Mouse (Mus musculus) neural tube, embryonic 11.5 days (tissue): Measurements from ENCODE around the gene Nop2. TPM values are rescaled to one million over a fixed set of nuclear protein-coding genes. Genes with fewer than 3 reads are reported as not detected.

Experiments
- ATAC-seq: fragments of 200-750 bp; cut with Nextera tagmentation; 2 replicates; pipeline ENCODE4 v1.8.0; 2017; ENCODE audit warnings: moderate number of reproducible peaks, mild to moderate bottlenecking, moderate TSS enrichment, moderate library complexity; ENCODE audit not compliant: insufficient read depth, low FRiP score, low TSS enrichment
- DNase-seq: peaks from one replicate; pipeline ENCODE4 v3.0.0-alpha.2; 2015; ENCODE audit warnings: low spot score
- H3K27ac ChIP-seq: fragments of 300-500 bp; sonication (generic); 2 replicates; pipeline ENCODE4 v1.5.1; 2014; ENCODE audit warnings: low read depth, mild to moderate bottlenecking, low read length
- H3K27me3 ChIP-seq: fragments of 300-500 bp; sonication (generic); 2 replicates; pipeline ENCODE4 v1.6.1; 2014; ENCODE audit warnings: mild to moderate bottlenecking, low read length, mixed read lengths; ENCODE audit not compliant: control insufficient read depth, insufficient read depth
- H3K36me3 ChIP-seq: fragments of 300-500 bp; sonication (generic); 2 replicates; pipeline ENCODE4 v1.6.1; 2014; ENCODE audit warnings: mild to moderate bottlenecking, low read length, moderate library complexity, mixed read lengths; ENCODE audit not compliant: control insufficient read depth, insufficient read depth
- H3K4me1 ChIP-seq: fragments of 300-500 bp; sonication (generic); 2 replicates; pipeline ENCODE4 v1.6.1; 2014; ENCODE audit warnings: low read length, mixed read lengths; ENCODE audit not compliant: control insufficient read depth, insufficient read depth
- H3K4me2 ChIP-seq: fragments of 300-500 bp; sonication (generic); 2 replicates; pipeline ENCODE4 v1.6.1; 2014; ENCODE audit warnings: low read depth, mild to moderate bottlenecking, moderate library complexity
- H3K4me3 ChIP-seq: fragments of 300-500 bp; sonication (generic); 2 replicates; pipeline ENCODE4 v1.5.1; 2014; ENCODE audit warnings: low read depth, low read length
- H3K9ac ChIP-seq: fragments of 300-500 bp; sonication (generic); 2 replicates; pipeline ENCODE4 v1.6.1; 2014; ENCODE audit warnings: mild to moderate bottlenecking, low read length
- H3K9me3 ChIP-seq: fragments of 300-500 bp; sonication (generic); 2 replicates; pipeline ENCODE4 v1.6.1; 2016; ENCODE audit warnings: low read length; ENCODE audit not compliant: control insufficient read depth
- WGBS: fragments of 180-500 bp; shearing (Covaris S2); extraction: QIAGEN DNeasy Blood & Tissue Kit; methylation state at CpG from one replicate; pipeline ENCODE4 v1.1.7; 2014; 5-methylcytosine and 5-hydroxymethylcytosine counted together
- microRNA-seq: library from miRNA; unstranded; fragments of <30 nt; microRNA quantifications from one replicate; pipeline ENCODE4, GENCODE M21; 2016
- polyA plus RNA-seq: library from polyadenylated mRNA; unstranded; fragments of >200 nt; fragmentation: Nextera tagmentation; extraction: Ambion mirVana; gene quantifications from 2 replicates; pipeline ENCODE4 v1.2.1, GENCODE M21; 2014

Nop2 gene
- polyA plus RNA-seq, 1 experiment from 2014 or later, result 63.4 TPM

DNA sequence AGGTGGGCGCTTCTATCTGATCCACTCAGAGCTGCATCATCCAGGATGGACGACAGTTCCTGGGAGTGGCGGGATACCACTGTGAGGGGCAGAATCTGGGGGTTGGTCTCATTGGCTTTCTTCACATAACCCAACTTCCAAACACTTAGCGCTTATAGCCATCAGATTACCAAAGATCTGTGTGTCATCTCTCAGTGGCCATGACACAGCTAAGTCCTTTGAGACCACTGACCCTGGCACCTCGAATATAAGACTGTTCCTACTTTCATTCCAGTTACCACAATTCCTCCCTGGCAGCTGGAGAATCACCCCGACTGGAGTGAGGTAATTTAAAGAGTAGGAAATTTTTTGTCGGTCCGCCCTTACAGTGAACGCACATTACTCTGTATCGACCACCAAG lies 54.5 kb downstream of the Nop2 start:
- ATAC-seq (no peak), DNase-seq (no peak)
- H3K4me1 ChIP-seq, result no peaks in the 10 kb centered on the region; the same call in 1 of the 2 replicates
- 95% methylated on average over 10 of the region's 10 CpGs for WGBS
- no peak overlapping the region for H3K9ac ChIP-seq
- H3K4me3 ChIP-seq, result no peak overlapping the region
- H3K36me3 ChIP-seq, result peaks cover 33% of the 10 kb centered on the region
- H3K9me3 ChIP-seq, result no peaks in the 10 kb centered on the region
- H3K27ac ChIP-seq, result no peak overlapping the region
- no peak overlapping the region for H3K4me2 ChIP-seq
- H3K27me3 ChIP-seq, result no peaks in the 10 kb centered on the region

DNA sequence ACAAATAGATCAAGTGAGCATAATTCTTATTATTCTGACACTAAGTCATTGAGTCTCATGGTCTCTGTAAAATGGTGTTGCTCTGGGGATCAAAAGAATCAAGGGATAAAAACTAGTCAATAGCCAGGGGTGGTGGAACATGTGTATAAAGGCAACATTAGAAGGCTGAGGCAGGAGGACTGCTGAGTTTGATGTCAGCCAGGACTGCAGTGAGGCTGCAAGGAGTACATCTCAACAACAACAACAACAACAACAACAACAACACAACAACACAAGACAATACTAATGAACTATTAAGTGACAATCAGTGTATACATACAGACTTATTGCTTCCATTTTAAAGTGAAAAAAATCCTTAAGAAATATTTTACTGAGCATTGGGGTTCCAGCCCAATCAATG lies 59.1 kb downstream of the Nop2 start:
- ATAC-seq, result no peak
- peaks cover 12% of the 10 kb centered on the region; the same call in 1 of the 2 replicates for H3K36me3 ChIP-seq
- H3K27me3 ChIP-seq, result no peaks in the 10 kb centered on the region

DNA sequence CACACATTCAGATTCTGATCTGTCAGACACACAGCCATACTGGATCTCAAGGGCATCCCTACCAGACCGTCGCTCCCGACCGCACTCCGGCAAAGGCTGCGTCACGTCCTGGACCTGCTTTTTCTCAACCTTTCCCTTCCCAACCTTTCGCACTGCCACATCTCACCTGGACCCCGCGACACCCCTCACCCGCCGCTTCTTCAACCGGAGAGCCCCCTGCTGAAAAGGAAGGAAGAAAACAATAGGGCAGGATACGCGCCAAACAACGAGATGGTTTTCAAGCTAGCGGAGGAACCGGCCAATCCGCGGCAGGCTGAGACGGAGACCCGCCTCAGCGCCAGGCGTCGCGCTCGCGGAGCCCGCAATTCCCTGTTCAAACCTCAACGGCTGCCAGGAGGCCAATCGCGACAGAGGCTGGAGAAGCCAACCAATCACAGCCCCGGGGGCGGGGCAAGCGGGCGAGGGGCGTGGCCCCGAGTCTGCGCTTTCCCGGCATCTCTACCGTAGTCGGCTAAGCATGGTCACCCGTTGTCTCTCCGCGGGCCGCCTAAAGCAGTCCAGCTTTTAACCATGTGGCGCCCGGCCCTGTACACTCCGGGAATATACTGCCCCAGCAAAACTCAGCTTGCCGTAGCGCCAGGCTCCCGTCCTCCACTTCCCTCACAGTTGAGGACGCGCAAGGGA lies 59.8 kb downstream of the Nop2 start, which contains the start of the genes Ncapd2 and Mrpl51:
TSS of gene Ncapd2 (minus strand) at position 370 of the 684 bp plus-strand sequence.
TSS of gene Mrpl51 (plus strand) at position 470 of the 684 bp plus-strand sequence.
- Histone ChIP-seq H3K4me2 (peak within 1 kb of the TSS; percentile 85), H3K9me3 (no peaks in the 10 kb centered on the region), H3K4me3 (peak within 1 kb of the TSS; percentile 60), H3K27me3 (no peaks in the 10 kb centered on the region), H3K4me1 (peaks cover 2% of the 10 kb centered on the region; the same call in 1 of the 2 replicates), H3K36me3 (peaks cover 8% of the 10 kb centered on the region; the same call in 1 of the 2 replicates), H3K9ac (peak within 1 kb of the TSS; percentile 76), H3K27ac (peak within 1 kb of the TSS; percentile 94)
- ATAC-seq (peak; percentile 97), DNase-seq (peak; percentile 100)
- WGBS, result under 1% methylated on average over 54 of the region's 54 CpGs

More for the DNA sequence above, 59.1 kb downstream of the Nop2 start:
- Histone ChIP-seq H3K9me3 (no peaks in the 10 kb centered on the region), H3K9ac (peak overlapping the region; percentile 76), H3K4me1 (peaks cover 2% of the 10 kb centered on the region; the same call in 1 of the 2 replicates), H3K27ac (peak overlapping the region; percentile 94), H3K4me3 (peak overlapping the region; percentile 60), H3K4me2 (peak overlapping the region; percentile 85)
- DNase-seq, result no peak

- peak overlapping the region; percentile 60 for H3K4me3 ChIP-seq
Observed at GRCm38 (mm10) chr6:125192016-125192714, 60.5 kb downstream of the Nop2 start.

GRCm38 (mm10) chr6:125192841-125193240 lies 61.1 kb downstream of the Nop2 start:
- Histone ChIP-seq H3K4me3 (peak overlapping the region; percentile 60), H3K9ac (peak overlapping the region; percentile 76), H3K27me3 (no peaks in the 10 kb centered on the region), H3K4me1 (peaks cover 2% of the 10 kb centered on the region; the same call in 1 of the 2 replicates), H3K27ac (no peak overlapping the region), H3K9me3 (no peaks in the 10 kb centered on the region), H3K4me2 (peak overlapping the region; percentile 85), H3K36me3 (peaks cover 4% of the 10 kb centered on the region; the same call in 1 of the 2 replicates)
- 51% methylated on average over 5 of the region's 5 CpGs for WGBS
- DNase-seq, result no peak
- no peak for ATAC-seq

More at GRCm38 (mm10) chr6:125192016-125192714, 60.5 kb downstream of the Nop2 start:
- H3K4me1 ChIP-seq, result peaks cover 2% of the 10 kb centered on the region; the same call in 1 of the 2 replicates
- H3K27me3 ChIP-seq, result no peaks in the 10 kb centered on the region
- H3K9ac ChIP-seq, result peak overlapping the region; percentile 76
- under 1% methylated on average over 34 of the region's 34 CpGs for WGBS
- peaks cover 4% of the 10 kb centered on the region; the same call in 1 of the 2 replicates for H3K36me3 ChIP-seq
- DNase-seq, result peak; percentile 94
- peak overlapping the region; percentile 85 for H3K4me2 ChIP-seq
- no peaks in the 10 kb centered on the region for H3K9me3 ChIP-seq
- peak; percentile 94 for ATAC-seq
- H3K27ac ChIP-seq, result peak overlapping the region; percentile 94

- DNase-seq, result no peak
- Histone ChIP-seq H3K27me3 (no peaks in the 10 kb centered on the region), H3K27ac (no peak overlapping the region), H3K9ac (no peak overlapping the region), H3K4me1 (peaks cover 2% of the 10 kb centered on the region; the same call in 1 of the 2 replicates), H3K4me3 (no peak overlapping the region; the same call in 1 of the 2 replicates), H3K9me3 (no peaks in the 10 kb centered on the region), H3K4me2 (no peak overlapping the region; the same call in 1 of the 2 replicates), H3K36me3 (peaks cover 4% of the 10 kb centered on the region; the same call in 1 of the 2 replicates)
- 84% methylated on average over 7 of the region's 7 CpGs for WGBS
- ATAC-seq, result no peak
Observed at GRCm38 (mm10) chr6:125193390-125193789, 61.7 kb downstream of the Nop2 start.

Small RNA genes lying within 50 kb of the gene (microRNA-seq; reads per million reads assigned to microRNA genes)
- gene Mir7045, result not detected

Other genes with a start within 250 kb of the Nop2 start
- 0.07 TPM in 1 of 2 replicates, not detected in the other for gene Cd4, start 243.7 kb upstream of the Nop2 start, polyA plus RNA-seq
- gene Lag3, start 220.2 kb upstream of the Nop2 start, polyA plus RNA-seq, result 1.4 and 1.7 TPM in 2 replicates
- 345 and 381 TPM in 2 replicates for gene Ptms, start 211.8 kb upstream of the Nop2 start, polyA plus RNA-seq
- 468 and 513 TPM in 2 replicates for gene Mlf2, start 200.5 kb upstream of the Nop2 start, polyA plus RNA-seq
- gene Cops7a, start 166.4 kb upstream of the Nop2 start, polyA plus RNA-seq, result 110 and 118 TPM in 2 replicates
- 1.7 and 2.6 TPM in 2 replicates for gene Pianp, start 135.2 kb upstream of the Nop2 start, polyA plus RNA-seq
- gene Zfp384, start 122.8 kb upstream of the Nop2 start, polyA plus RNA-seq, result 9.7 and 10.2 TPM in 2 replicates
- gene Ing4, start 92.1 kb upstream of the Nop2 start, polyA plus RNA-seq, result 130 and 132 TPM in 2 replicates
- 10.9 and 11.7 TPM in 2 replicates for gene Acrbp, start 82.2 kb upstream of the Nop2 start, polyA plus RNA-seq
- 0.34 and 0.57 TPM in 2 replicates for gene Lpar5, start 64.0 kb upstream of the Nop2 start, polyA plus RNA-seq
- 117 and 123 TPM in 2 replicates for gene Chd4, start 35.9 kb upstream of the Nop2 start, polyA plus RNA-seq
- 13.8 and 16.5 TPM in 2 replicates for gene Iffo1, start 13.3 kb downstream of the Nop2 start, polyA plus RNA-seq
- gene Gapdh, start 34.6 kb downstream of the Nop2 start, polyA plus RNA-seq, result 2,338 and 2,354 TPM in 2 replicates
- 137 and 139 TPM in 2 replicates for gene Ncapd2, start 59.8 kb downstream of the Nop2 start, polyA plus RNA-seq
- gene Mrpl51, start 59.9 kb downstream of the Nop2 start, polyA plus RNA-seq, result 178 and 192 TPM in 2 replicates
- 2.2 and 2.5 TPM in 2 replicates for gene Vamp1, start 83.6 kb downstream of the Nop2 start, polyA plus RNA-seq
- 1.2 and 1.7 TPM in 2 replicates for gene Tapbpl, start 100.0 kb downstream of the Nop2 start, polyA plus RNA-seq
- 0.77 and 1.3 TPM in 2 replicates for gene Cd27, start 105.1 kb downstream of the Nop2 start, polyA plus RNA-seq
- 0.15 TPM in 1 of 2 replicates, not detected in the other for gene Tuba3a, start 154.1 kb downstream of the Nop2 start, polyA plus RNA-seq
- gene Ltbr, start 182.0 kb downstream of the Nop2 start, polyA plus RNA-seq, result 18.8 and 19.2 TPM in 2 replicates
- gene Scnn1a, start 188.8 kb downstream of the Nop2 start, polyA plus RNA-seq, result 0.55 and 0.80 TPM in 2 replicates
- 27.4 TPM in 2 replicates for gene Tnfrsf1a, start 217.5 kb downstream of the Nop2 start, polyA plus RNA-seq
- gene Plekhg6, start 248.9 kb downstream of the Nop2 start, polyA plus RNA-seq, result 0.09 and 0.30 TPM in 2 replicates